Comparison of ENCODE assay signal across 9 mouse cellular contexts in genomic region chr11:114447461-114447847, GRCm38 (mm10).
DNase-seq lines count a peak whose midpoint lies in the region; ATAC-seq lines count a peak whose summit lies in the region.
"Had no signal": no experiment of that assay in that cellular context is flagged by ENCODE, and none has a peak within 500 bp of the region (broad histone marks: within the 10 kb centered on the region; RNA-seq: fewer than 3 reads in every experiment).

No protein-coding gene starts in this region.

- H3K4me2 ChIP-seq in hindbrain, embryonic 12.5 days (replicated peaks), result peak overlapping the region; percentile 51; the same call in 1 of the 2 replicates
- no peak overlapping the region for H3K4me2 ChIP-seq in hindbrain, embryonic 16.5 days (ENCODE audit: low read length)
- peak overlapping the region; percentile 50; the same call in 1 of the 2 replicates for H3K4me2 ChIP-seq in neural tube, embryonic 13.5 days
- H3K4me2 ChIP-seq in neural tube, embryonic 15.5 days, result no peak overlapping the region
- H3K4me2 ChIP-seq in limb, embryonic 15.5 days, result peak overlapping the region; percentile 47

- no peaks in the 10 kb centered on the region for H3K9me3 ChIP-seq in hindbrain, embryonic 12.5 days (replicated peaks)
- no peaks in the 10 kb centered on the region for H3K9me3 ChIP-seq in hindbrain, embryonic 16.5 days (ENCODE audit: control insufficient read depth, low read length)
- no peaks in the 10 kb centered on the region for H3K9me3 ChIP-seq in neural tube, embryonic 13.5 days
- H3K9me3 ChIP-seq in neural tube, embryonic 15.5 days (replicated peaks), result no peaks in the 10 kb centered on the region
- H3K9me3 ChIP-seq in limb, embryonic 15.5 days, result no peaks in the 10 kb centered on the region

- peaks cover 4% of the 10 kb centered on the region for H3K27me3 ChIP-seq in hindbrain, embryonic 12.5 days
- no peaks in the 10 kb centered on the region for H3K27me3 ChIP-seq in hindbrain, embryonic 16.5 days (replicated peaks; ENCODE audit: control insufficient read depth, insufficient read depth, low read length)
- H3K27me3 ChIP-seq in neural tube, embryonic 13.5 days, result peaks cover 9% of the 10 kb centered on the region; the same call in 1 of the 2 replicates
- H3K27me3 ChIP-seq in neural tube, embryonic 15.5 days (replicated peaks), result no peaks in the 10 kb centered on the region; the same call in 1 of the 2 replicates
- H3K27me3 ChIP-seq in limb, embryonic 15.5 days, result no peaks in the 10 kb centered on the region

- 84% methylated on average over 5 of the region's 5 CpGs for WGBS in hindbrain, embryonic 12.5 days
- 90% methylated on average over 5 of the region's 5 CpGs for WGBS in hindbrain, embryonic 16.5 days
- 85% methylated on average over 5 of the region's 5 CpGs for WGBS in neural tube, embryonic 13.5 days
- WGBS in neural tube, embryonic 15.5 days, result 89% methylated on average over 5 of the region's 5 CpGs
- WGBS in limb, embryonic 15.5 days, result 85% methylated on average over 5 of the region's 5 CpGs

- H3K4me3 ChIP-seq in hindbrain, embryonic 12.5 days, result no peak overlapping the region
- no peak overlapping the region for H3K4me3 ChIP-seq in hindbrain, embryonic 16.5 days (ENCODE audit: low read length)
- no peak overlapping the region for H3K4me3 ChIP-seq in neural tube, embryonic 13.5 days
- H3K4me3 ChIP-seq in neural tube, embryonic 15.5 days (replicated peaks), result no peak overlapping the region
- no peak overlapping the region for H3K4me3 ChIP-seq in limb, embryonic 15.5 days

- H3K27ac ChIP-seq in hindbrain, embryonic 12.5 days, result no peak overlapping the region
- no peak overlapping the region for H3K27ac ChIP-seq in hindbrain, embryonic 16.5 days (ENCODE audit: low read depth, low read length)
- peak overlapping the region; percentile 84 for H3K27ac ChIP-seq in neural tube, embryonic 13.5 days (replicated peaks)
- H3K27ac ChIP-seq in neural tube, embryonic 15.5 days (replicated peaks), result no peak overlapping the region
- no peak overlapping the region for H3K27ac ChIP-seq in limb, embryonic 15.5 days
- H3K27ac ChIP-seq: kidney, postnatal 0 days had no signal

- H3K36me3 ChIP-seq in hindbrain, embryonic 12.5 days, result no peaks in the 10 kb centered on the region
- H3K36me3 ChIP-seq in hindbrain, embryonic 16.5 days (ENCODE audit: control insufficient read depth, insufficient read depth, low read length), result no peaks in the 10 kb centered on the region
- no peaks in the 10 kb centered on the region for H3K36me3 ChIP-seq in neural tube, embryonic 13.5 days
- no peaks in the 10 kb centered on the region for H3K36me3 ChIP-seq in neural tube, embryonic 15.5 days
- no peaks in the 10 kb centered on the region for H3K36me3 ChIP-seq in limb, embryonic 15.5 days

- H3K9ac ChIP-seq in hindbrain, embryonic 12.5 days, result no peak overlapping the region
- no peak overlapping the region for H3K9ac ChIP-seq in hindbrain, embryonic 16.5 days (ENCODE audit: low read depth, low read length)
- peak overlapping the region; percentile 9; the same call in 1 of the 2 replicates for H3K9ac ChIP-seq in neural tube, embryonic 13.5 days
- no peak overlapping the region for H3K9ac ChIP-seq in neural tube, embryonic 15.5 days (replicated peaks)
- no peak overlapping the region for H3K9ac ChIP-seq in limb, embryonic 15.5 days

- peaks cover 36% of the 10 kb centered on the region for H3K4me1 ChIP-seq in hindbrain, embryonic 12.5 days
- peaks cover 29% of the 10 kb centered on the region for H3K4me1 ChIP-seq in hindbrain, embryonic 16.5 days (ENCODE audit: control insufficient read depth, insufficient read depth, low read depth, low read length)
- peaks cover 51% of the 10 kb centered on the region for H3K4me1 ChIP-seq in neural tube, embryonic 13.5 days (replicated peaks)
- peaks cover 36% of the 10 kb centered on the region for H3K4me1 ChIP-seq in neural tube, embryonic 15.5 days
- peaks cover 44% of the 10 kb centered on the region for H3K4me1 ChIP-seq in limb, embryonic 15.5 days

- DNase-seq in frontal cortex, postnatal 14 days (ENCODE audit: low spot score in 2 of 2), result no peak
- DNase-seq in right cerebral cortex, postnatal 10 days (ENCODE audit: low spot score in 2 of 2), result no peak
- DNase-seq in frontal cortex, adult 2 months (ENCODE audit: extremely low spot score in 1 of 2, low spot score in 1 of 2), result no peak

- no peak for ATAC-seq in hindbrain, embryonic 12.5 days (ENCODE audit: low FRiP score)
- no peak for ATAC-seq in hindbrain, embryonic 16.5 days
- ATAC-seq in neural tube, embryonic 13.5 days (ENCODE audit: low read depth), result no peak
- no peak for ATAC-seq in neural tube, embryonic 15.5 days (ENCODE audit: low FRiP score)
- no peak for ATAC-seq in limb, embryonic 15.5 days (ENCODE audit: insufficient number of reproducible peaks, low FRiP score, low TSS enrichment, low read depth)

Comparison
In these comparisons a context has a peak if more than half of its experiments do, and no peak if none do; other contexts are left out.
1. H3K4me2 ChIP-seq: peak in hindbrain, embryonic 12.5 days (single experiment), neural tube, embryonic 13.5 days (single experiment) and limb, embryonic 15.5 days (single experiment); none in hindbrain, embryonic 16.5 days (single experiment) and neural tube, embryonic 15.5 days (single experiment).